Mouse (Mus musculus) MEL (cell line): ENCODE measurements around the gene Drosha. TPM values are rescaled to one million over a fixed set of nuclear protein-coding genes. Genes with fewer than 3 reads are reported as not detected.

Source experiments
- DNase-seq: peaks from one replicate; pipeline ENCODE4 v3.0.0; 2011; ENCODE audit warnings: low read depth, low spot score
- H3K27ac ChIP-seq: 2 replicates; pipeline ENCODE4 v1.5.1; 2012; ENCODE audit warnings: low read depth, mild to moderate bottlenecking, control low read depth, low read length, moderate library complexity; ENCODE audit not compliant: control insufficient read depth
- H3K27me3 ChIP-seq, 2 experiments: fragments of 150-350 bp in 1 of 2; sonication (generic) in 1 of 2; 2 replicates each; pipeline ENCODE4 v1.6.1; 2012; ENCODE audit warnings: low read length in 2 of 2, mild to moderate bottlenecking in 2 of 2, improper control_type of control experiment in 1 of 2, moderate library complexity in 1 of 2; ENCODE audit not compliant: insufficient read depth in 2 of 2, control insufficient read depth in 1 of 2
- H3K36me3 ChIP-seq, 2 experiments: 2 replicates each; pipeline ENCODE4 v1.6.1; 2012 to 2014; ENCODE audit warnings: low read length in 2 of 2, improper control_type of control experiment in 1 of 2, inconsistent platforms in 1 of 2, mild to moderate bottlenecking in 1 of 2; ENCODE audit not compliant: insufficient read depth in 2 of 2, control insufficient read depth in 1 of 2
- H3K4me1 ChIP-seq, 2 experiments: fragments of 150-350 bp in 1 of 2; sonication (generic) in 1 of 2; 2 replicates each; pipeline ENCODE4 v1.6.1; 2012; ENCODE audit warnings: low read length in 2 of 2, improper control_type of control experiment in 1 of 2, mild to moderate bottlenecking in 1 of 2; ENCODE audit not compliant: insufficient read depth in 2 of 2, control insufficient read depth in 1 of 2
- H3K4me3 ChIP-seq, 2 experiments: fragments of 150-350 bp in 1 of 2; sonication (generic) in 1 of 2; 2 replicates each; pipeline ENCODE4 v1.5.1; 2012; ENCODE audit warnings: low read depth in 2 of 2, low read length in 2 of 2, mild to moderate bottlenecking in 2 of 2, moderate library complexity in 2 of 2, control low read depth in 1 of 2, improper control_type of control experiment in 1 of 2; ENCODE audit not compliant: control insufficient read depth in 1 of 2, insufficient read depth in 1 of 2
- H3K79me2 ChIP-seq: 2 replicates; pipeline ENCODE4 v1.6.1; 2012; ENCODE audit warnings: mild to moderate bottlenecking, low read length, moderate library complexity; ENCODE audit not compliant: control insufficient read depth, poor library complexity, insufficient read depth
- H3K9ac ChIP-seq: 2 replicates; pipeline ENCODE4 v1.6.1; 2012; ENCODE audit warnings: low read depth, mild to moderate bottlenecking, control low read depth, low read length, moderate library complexity; ENCODE audit not compliant: control insufficient read depth, poor library complexity, severe bottlenecking
- H3K9me3 ChIP-seq: fragments of 150-350 bp; sonication (generic); replicated peaks from 2 replicates; pipeline ENCODE4 v1.6.1; 2012; ENCODE audit warnings: mild to moderate bottlenecking, low read length, improper control_type of control experiment, moderate library complexity; ENCODE audit not compliant: insufficient read depth
- CHD2 ChIP-seq: IDR thresholded peaks from 2 replicates; pipeline ENCODE4 v1.6.1; 2011; ENCODE audit warnings: low read length, improper control_type of control experiment
- E2F4 ChIP-seq: IDR thresholded peaks from 2 replicates; pipeline ENCODE4 v1.6.1; 2011; ENCODE audit warnings: low read depth, low read length, improper control_type of control experiment, borderline replicate concordance
- ELF1 ChIP-seq: IDR thresholded peaks from 2 replicates; pipeline ENCODE4 v1.6.1; 2014; ENCODE audit warnings: low read depth, mild to moderate bottlenecking, inconsistent platforms, low read length, improper control_type of control experiment, moderate library complexity
- EP300 ChIP-seq, 2 experiments: IDR thresholded peaks; 2 replicates each; pipeline ENCODE4 v1.6.1; 2011; ENCODE audit warnings: improper control_type of control experiment in 2 of 2, low read length in 2 of 2, low read depth in 1 of 2, mild to moderate bottlenecking in 1 of 2
- GABPA ChIP-seq: IDR thresholded peaks from 2 replicates; pipeline ENCODE4 v1.6.1; 2012; ENCODE audit warnings: low read depth, mild to moderate bottlenecking, inconsistent platforms, low read length, improper control_type of control experiment, moderate library complexity
- GATA1 ChIP-seq: IDR thresholded peaks from 2 replicates; pipeline ENCODE4 v1.6.1; 2011; ENCODE audit warnings: low read depth, low read length, improper control_type of control experiment
- HCFC1 ChIP-seq: IDR thresholded peaks from 2 replicates; pipeline ENCODE4 v1.6.1; 2012; ENCODE audit warnings: low read depth, mild to moderate bottlenecking, inconsistent platforms, low read length, improper control_type of control experiment, moderate library complexity
- MAFK ChIP-seq: IDR thresholded peaks from 2 replicates; pipeline ENCODE4 v1.6.1; 2011; ENCODE audit warnings: low read depth, mild to moderate bottlenecking, low read length, improper control_type of control experiment, borderline replicate concordance
- MAX ChIP-seq: IDR thresholded peaks from 2 replicates; pipeline ENCODE4 v1.6.1; 2011; ENCODE audit warnings: low read length, improper control_type of control experiment
- MEF2A ChIP-seq: IDR thresholded peaks from 2 replicates; pipeline ENCODE4 v1.6.1; 2014; ENCODE audit warnings: low read depth, mild to moderate bottlenecking, inconsistent platforms, low read length, improper control_type of control experiment; ENCODE audit not compliant: poor library complexity, insufficient replicate concordance, severe bottlenecking; ENCODE audit errors: extremely low read depth
- MXI1 ChIP-seq: IDR thresholded peaks from 2 replicates; pipeline ENCODE4 v1.6.1; 2011; ENCODE audit warnings: mild to moderate bottlenecking, low read depth, low read length, improper control_type of control experiment
- NELFE ChIP-seq: IDR thresholded peaks from 2 replicates; pipeline ENCODE4 v1.6.1; 2011; ENCODE audit warnings: low read depth, low read length, improper control_type of control experiment
- NRF1 ChIP-seq: IDR thresholded peaks from 2 replicates; pipeline ENCODE4 v1.6.1; 2014; ENCODE audit warnings: low read depth, mild to moderate bottlenecking, inconsistent platforms, low read length, improper control_type of control experiment, moderate library complexity; ENCODE audit not compliant: poor library complexity, insufficient read depth, severe bottlenecking
- POLR2A ChIP-seq, 2 experiments: IDR thresholded peaks; 2 replicates each; pipeline ENCODE4 v1.6.1; 2011 to 2012; ENCODE audit warnings: low read length in 2 of 2, mild to moderate bottlenecking in 2 of 2, control low read depth in 1 of 2, improper control_type of control experiment in 1 of 2, low read depth in 1 of 2, moderate library complexity in 1 of 2; ENCODE audit not compliant: control insufficient read depth in 1 of 2, insufficient read depth in 1 of 2, poor library complexity in 1 of 2
- POLR2AphosphoS2 ChIP-seq: IDR thresholded peaks from 2 replicates; pipeline ENCODE4 v1.6.1; 2011; ENCODE audit warnings: low read length, improper control_type of control experiment
- RAD21 ChIP-seq: IDR thresholded peaks from 2 replicates; pipeline ENCODE4 v1.6.1; 2011; ENCODE audit warnings: mild to moderate bottlenecking, low read depth, low read length, improper control_type of control experiment
- RCOR1 ChIP-seq: IDR thresholded peaks from 2 replicates; pipeline ENCODE4 v1.6.1; 2012; ENCODE audit warnings: low read depth, mild to moderate bottlenecking, inconsistent platforms, low read length, improper control_type of control experiment
- SIN3A ChIP-seq: IDR thresholded peaks from 2 replicates; pipeline ENCODE4 v1.6.1; 2012; ENCODE audit warnings: low read length, improper control_type of control experiment, inconsistent platforms
- TBP ChIP-seq: IDR thresholded peaks from 2 replicates; pipeline ENCODE4 v1.8.0; 2011; ENCODE audit warnings: low read depth, low read length, improper control_type of control experiment
- TCF12 ChIP-seq: IDR thresholded peaks from 2 replicates; pipeline ENCODE4 v1.6.1; 2014; ENCODE audit warnings: low read depth, mild to moderate bottlenecking, inconsistent platforms, low read length, improper control_type of control experiment, moderate library complexity
- ZMIZ1 ChIP-seq: IDR thresholded peaks from 2 replicates; pipeline ENCODE4 v1.6.1; 2012; ENCODE audit warnings: low read depth, mild to moderate bottlenecking, inconsistent platforms, low read length, improper control_type of control experiment, moderate library complexity
- polyA plus RNA-seq, 2 experiments: library from polyadenylated mRNA; stranded (reverse) in 1 of 2; unstranded in 1 of 2; fragments of >175 nt in 1 of 2; fragments of >200 nt in 1 of 2; gene quantifications; 2 replicates each; pipeline versions ENCODE4 v1.2.1 to v1.2.4; 2012; ENCODE audit warnings: low replicate concordance in 2 of 2, low read depth in 1 of 2; ENCODE audit not compliant: insufficient read length in 2 of 2, insufficient read depth in 1 of 2, missing spikeins in 1 of 2
- total RNA-seq: library from RNA; depleted of rRNA; stranded (reverse); fragments of 300-350 nt; gene quantifications from 2 replicates; pipeline ENCODE4 v1.2.3, GENCODE M21; 2012; rRNA removed

Gene Drosha
- 42.0 and 43.3 TPM in 2 replicates for total RNA-seq
- 100 to 1,000 TPM in 1 of 2 experiments, 10 to 100 TPM in 1; 96.9 to 482 TPM for polyA plus RNA-seq

- TF ChIP-seq GABPA (no peak), POLR2A (IDR thresholded peaks at IDR 0.05; ENCODE audit: control insufficient read depth in 1 of 2, insufficient read depth in 1 of 2, low read depth in 1 of 2, low read length in 2 of 2, poor library complexity in 1 of 2) (peak; percentile 76 to 92), GATA1 (0 out of 2 replicates have a peak, but pooled peaks have one; percentile 5), RAD21 (no peak), CHD2 (peak; percentile 86), MAFK (no peak), EP300 (IDR thresholded peaks at IDR 0.05; ENCODE audit: low read depth in 1 of 2, low read length in 2 of 2) (no peak), RCOR1 (no peak), ZMIZ1 (peak; percentile 68), NRF1 (no peak), HCFC1 (peak; percentile 90), E2F4 (0 out of 2 replicates have a peak, but pooled peaks have one; percentile 79), NELFE (peak; percentile 93), TBP (peak; percentile 75), MEF2A (no peak), MXI1 (peak; percentile 82), ELF1 (peak; percentile 90), SIN3A (peak; percentile 86; the same call in 1 of the 2 replicates), MAX (peak; percentile 51), TCF12 (no peak), POLR2AphosphoS2 (peak; percentile 77; the same call in 1 of the 2 replicates)
- Histone ChIP-seq H3K36me3 (peaks cover 12 to 41% of the 10 kb centered on the region in 2 experiments), H3K79me2 (peaks cover 28% of the 10 kb centered on the region), H3K27ac (peak within 1 kb of the TSS; percentile 79), H3K9ac (peak within 1 kb of the TSS; percentile 95), H3K9me3 (no peaks in the 10 kb centered on the region), H3K27me3 (no peaks in the 10 kb centered on the region), H3K4me1 (peaks cover 2 to 27% of the 10 kb centered on the region in 2 experiments; a peak in 3 of 4 replicates), H3K4me3 (peak within 1 kb of the TSS; percentile 76 to 89)
- peak; percentile 100 for DNase-seq
Measured at GRCm38 (mm10) chr15:12824197-12824952, at the start of gene Drosha, which contains the start of gene 6030458C11Rik. Gene Drosha (plus strand): TSS chr15:12824815. Gene 6030458C11Rik (minus strand): TSS chr15:12824649.
